Mouse (Mus musculus): ENCODE measurements around the gene R3hdml. TPM values are rescaled to one million over a fixed set of nuclear protein-coding genes. Genes with fewer than 3 reads are reported as not detected.
A peak's percentile ranks its signal among the peaks of the same experiment; 100 is the strongest.

The R3hdml gene
- polyA plus RNA-seq, 1 experiment from 2014 or later = 0.40 TPM

DNA sequence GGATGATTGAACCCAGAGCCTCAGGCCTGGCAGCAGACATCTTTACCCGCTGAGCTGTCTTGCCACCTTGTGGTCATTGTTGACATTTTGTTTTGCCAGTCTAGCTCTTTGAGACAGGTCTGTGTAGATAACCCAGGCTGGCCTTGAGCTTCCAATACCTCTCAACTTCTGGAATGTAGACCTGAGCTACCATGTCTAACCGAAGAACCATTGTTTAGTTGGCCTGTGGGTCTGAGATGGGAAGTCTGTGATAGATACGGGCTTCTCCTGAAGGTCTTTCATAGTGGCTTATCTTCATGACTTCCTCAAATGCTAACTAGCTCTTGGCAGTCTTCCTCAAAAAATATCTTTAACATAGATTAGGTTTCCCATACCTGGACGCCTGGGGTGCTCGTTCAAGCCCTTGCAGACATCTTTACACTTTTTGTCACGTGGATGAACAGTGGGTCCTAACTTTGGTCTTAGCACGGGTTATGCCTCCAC is 33.7 kb downstream of the R3hdml start:
- H3K27me3 ChIP-seq (ENCODE audit: control insufficient read depth, insufficient read depth, low read length) = no peaks in the 10 kb centered on the region
- no peaks in the 10 kb centered on the region for H3K4me1 ChIP-seq (replicated peaks; ENCODE audit: control insufficient read depth, insufficient read depth)
- TF ChIP-seq CTCF (IDR thresholded peaks at IDR 0.05; ENCODE audit: low read depth) (peak; percentile 48), EP300 (optimal IDR thresholded peaks at IDR 0.05) (no peak)
- DNase-seq (ENCODE audit: low spot score) (no peak), ATAC-seq (ENCODE audit: low FRiP score, low TSS enrichment) (no peak)
- H3K36me3 ChIP-seq (ENCODE audit: control insufficient read depth, insufficient read depth, low read length) = no peaks in the 10 kb centered on the region
- no peak overlapping the region for H3K27ac ChIP-seq (replicated peaks)
- no peak overlapping the region for H3K4me2 ChIP-seq (replicated peaks; ENCODE audit: low read depth)
- H3K9me3 ChIP-seq (ENCODE audit: control insufficient read depth, low read length) = no peaks in the 10 kb centered on the region
- H3K4me3 ChIP-seq (ENCODE audit: low read depth, low read length) = no peak overlapping the region
- no peak overlapping the region for H3K9ac ChIP-seq (ENCODE audit: low read length)
- WGBS = 84% methylated on average over 7 of the region's 7 CpGs

DNA sequence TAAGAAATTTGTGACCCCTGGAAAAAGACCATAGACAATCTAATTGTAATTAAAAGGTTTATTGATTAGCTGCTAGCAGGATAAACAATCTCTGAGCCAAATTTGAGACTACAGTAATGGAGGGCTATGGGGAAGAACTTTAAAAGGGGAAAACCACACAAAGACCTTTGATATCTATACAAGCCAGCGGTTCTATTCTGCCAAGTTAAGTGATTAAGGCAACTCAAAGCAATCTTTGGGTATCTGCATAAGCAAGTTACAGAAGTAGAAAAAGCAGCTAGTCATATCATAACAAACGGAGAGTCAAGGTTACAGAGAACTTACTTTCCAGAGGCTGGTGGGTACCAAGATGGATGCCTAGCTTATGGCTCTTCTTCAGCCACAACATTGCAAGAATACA is 35.4 kb downstream of the R3hdml start:
- no peak for ATAC-seq (ENCODE audit: low FRiP score, low TSS enrichment)
- TF ChIP-seq EP300 (optimal IDR thresholded peaks at IDR 0.05) (no peak), CTCF (IDR thresholded peaks at IDR 0.05; ENCODE audit: low read depth) (no peak)
- Histone ChIP-seq H3K9me3 (ENCODE audit: control insufficient read depth, low read length) (no peaks in the 10 kb centered on the region), H3K27me3 (ENCODE audit: control insufficient read depth, insufficient read depth, low read length) (no peaks in the 10 kb centered on the region), H3K4me3 (ENCODE audit: low read depth, low read length) (no peak overlapping the region), H3K27ac (replicated peaks) (no peak overlapping the region), H3K4me2 (replicated peaks; ENCODE audit: low read depth) (no peak overlapping the region), H3K4me1 (replicated peaks; ENCODE audit: control insufficient read depth, insufficient read depth) (no peaks in the 10 kb centered on the region), H3K9ac (ENCODE audit: low read length) (no peak overlapping the region), H3K36me3 (ENCODE audit: control insufficient read depth, insufficient read depth, low read length) (no peaks in the 10 kb centered on the region)
- DNase-seq (ENCODE audit: low spot score) = no peak
- WGBS = 77% methylated on average over 2 of the region's 2 CpGs

DNA sequence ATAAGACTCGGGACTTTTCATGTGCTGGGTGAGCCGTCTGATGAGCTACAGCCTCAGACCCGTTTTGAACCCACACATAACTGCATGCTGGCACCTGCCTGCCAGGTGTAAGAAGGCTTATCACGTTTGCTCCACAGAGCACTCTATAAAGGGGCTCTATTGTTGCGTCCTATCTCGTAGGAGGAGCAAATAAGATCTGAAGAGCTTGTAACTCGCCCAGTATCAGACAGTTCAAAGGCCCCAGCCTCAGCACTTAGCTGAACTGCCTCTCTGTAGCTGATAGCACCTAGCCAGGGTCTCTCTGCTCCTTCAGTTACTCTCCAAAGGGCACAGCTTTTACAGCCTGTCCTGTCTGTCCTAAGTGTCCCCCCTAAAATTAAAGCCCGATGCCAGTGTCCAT is 38.3 kb downstream of the R3hdml start:
- Histone ChIP-seq H3K4me3 (ENCODE audit: low read depth, low read length) (no peak overlapping the region), H3K4me1 (replicated peaks; ENCODE audit: control insufficient read depth, insufficient read depth) (no peaks in the 10 kb centered on the region), H3K27me3 (ENCODE audit: control insufficient read depth, insufficient read depth, low read length) (no peaks in the 10 kb centered on the region), H3K4me2 (replicated peaks; ENCODE audit: low read depth) (no peak overlapping the region), H3K9me3 (ENCODE audit: control insufficient read depth, low read length) (no peaks in the 10 kb centered on the region), H3K36me3 (ENCODE audit: control insufficient read depth, insufficient read depth, low read length) (no peaks in the 10 kb centered on the region), H3K9ac (ENCODE audit: low read length) (no peak overlapping the region), H3K27ac (replicated peaks) (no peak overlapping the region; the same call in 1 of the 2 replicates)
- ATAC-seq (ENCODE audit: low FRiP score, low TSS enrichment) = no peak
- TF ChIP-seq EP300 (optimal IDR thresholded peaks at IDR 0.05) (no peak), CTCF (IDR thresholded peaks at IDR 0.05; ENCODE audit: low read depth) (no peak)
- no peak for DNase-seq (ENCODE audit: low spot score)
- 38% methylated on average over 8 of the region's 8 CpGs for WGBS

DNA sequence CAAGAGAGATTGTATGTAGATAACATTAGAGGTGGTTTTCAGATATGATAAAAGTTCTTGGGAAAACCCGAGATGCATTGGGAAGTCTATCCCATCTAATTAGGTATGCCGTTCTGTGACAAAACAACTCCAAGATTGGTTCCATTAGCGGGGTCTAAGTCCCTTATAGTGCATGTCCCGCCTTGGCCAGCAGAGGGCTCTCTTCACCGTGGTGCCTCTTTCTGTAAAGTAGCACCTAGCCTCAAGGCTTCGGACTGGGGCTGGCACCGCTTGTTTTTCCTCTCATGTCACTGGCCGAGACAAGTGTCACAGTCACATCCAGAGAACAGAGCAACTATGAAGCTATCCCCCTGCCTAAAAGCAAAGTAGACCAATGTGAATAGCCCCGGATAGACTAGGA is 39.8 kb downstream of the R3hdml start:
- DNase-seq (ENCODE audit: low spot score) = peak; percentile 78

DNA sequence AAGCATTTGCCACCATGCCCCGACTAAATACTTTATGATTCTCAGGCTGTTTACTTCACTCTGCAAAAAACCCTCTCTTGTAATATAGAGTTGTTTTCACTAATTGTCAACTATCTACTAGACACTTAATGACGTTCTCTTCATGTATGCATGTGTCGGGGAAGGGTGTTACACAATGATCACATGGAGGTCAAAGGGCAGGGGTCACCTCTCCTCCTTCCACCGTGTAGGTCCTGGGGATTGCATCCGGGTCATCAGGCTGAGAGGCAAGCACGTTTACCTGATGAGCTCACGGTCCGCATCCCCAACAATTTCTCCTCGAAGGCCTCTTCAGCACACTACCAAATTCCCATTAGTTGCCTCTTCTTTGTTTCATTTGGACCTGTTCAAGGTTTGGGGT is 41.1 kb downstream of the R3hdml start:
- DNase-seq (ENCODE audit: low spot score) = no peak
- H3K4me2 ChIP-seq (replicated peaks; ENCODE audit: low read depth) = no peak overlapping the region
- H3K27me3 ChIP-seq (ENCODE audit: control insufficient read depth, insufficient read depth, low read length) = no peaks in the 10 kb centered on the region

More for the DNA sequence above, 39.8 kb downstream of the R3hdml start:
- no peaks in the 10 kb centered on the region for H3K4me1 ChIP-seq (replicated peaks; ENCODE audit: control insufficient read depth, insufficient read depth)
- H3K27me3 ChIP-seq (ENCODE audit: control insufficient read depth, insufficient read depth, low read length) = no peaks in the 10 kb centered on the region
- no peak overlapping the region for H3K27ac ChIP-seq (replicated peaks)
- TF ChIP-seq EP300 (optimal IDR thresholded peaks at IDR 0.05) (no peak), CTCF (IDR thresholded peaks at IDR 0.05; ENCODE audit: low read depth) (peak; percentile 93)
- no peak overlapping the region for H3K4me3 ChIP-seq (ENCODE audit: low read depth, low read length)
- H3K36me3 ChIP-seq (ENCODE audit: control insufficient read depth, insufficient read depth, low read length) = no peaks in the 10 kb centered on the region
- no peak overlapping the region for H3K4me2 ChIP-seq (replicated peaks; ENCODE audit: low read depth)
- no peaks in the 10 kb centered on the region for H3K9me3 ChIP-seq (ENCODE audit: control insufficient read depth, low read length)
- 10% methylated on average over 9 of the region's 9 CpGs for WGBS
- peak; percentile 18; the same call in 1 of the 2 replicates for ATAC-seq (ENCODE audit: low FRiP score, low TSS enrichment)
- H3K9ac ChIP-seq (ENCODE audit: low read length) = no peak overlapping the region

DNA sequence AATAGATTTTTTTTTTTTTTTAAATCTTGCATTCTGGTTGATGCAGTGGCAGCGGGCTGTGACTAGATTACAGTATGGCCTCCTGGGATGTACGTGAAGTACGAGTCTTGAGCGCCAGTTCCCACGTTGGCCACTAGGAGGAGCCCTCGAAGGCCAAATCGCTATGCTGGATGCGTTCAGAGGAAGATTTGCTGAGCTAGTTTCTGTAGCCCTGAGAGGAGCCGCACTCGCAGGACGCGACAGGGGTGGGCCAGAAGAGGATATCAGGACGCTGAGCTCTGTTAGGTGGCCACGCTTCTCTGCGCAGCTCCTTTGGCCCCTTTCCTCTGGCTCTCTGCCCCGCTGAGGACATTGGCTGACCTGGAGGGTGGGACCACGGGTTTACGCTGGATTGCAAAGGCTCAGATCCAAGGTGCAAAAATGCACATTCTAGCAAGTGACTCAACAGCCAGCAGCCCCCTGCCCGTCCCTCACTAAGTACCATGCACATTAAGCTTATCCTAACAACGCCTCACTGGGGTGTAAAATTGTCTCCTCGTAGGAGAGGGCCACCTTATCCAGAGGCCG is 42.9 kb downstream of the R3hdml start:
- no peak for TF ChIP-seq EP300 (optimal IDR thresholded peaks at IDR 0.05)
- TF ChIP-seq CTCF (IDR thresholded peaks at IDR 0.05; ENCODE audit: low read depth) = peak; percentile 97
- H3K27ac ChIP-seq (replicated peaks) = no peak overlapping the region
- no peaks in the 10 kb centered on the region for H3K9me3 ChIP-seq (ENCODE audit: control insufficient read depth, low read length)
- H3K36me3 ChIP-seq (ENCODE audit: control insufficient read depth, insufficient read depth, low read length) = no peaks in the 10 kb centered on the region
- peak; percentile 56 for ATAC-seq (ENCODE audit: low FRiP score, low TSS enrichment)
- no peaks in the 10 kb centered on the region for H3K4me1 ChIP-seq (replicated peaks; ENCODE audit: control insufficient read depth, insufficient read depth)
- H3K27me3 ChIP-seq (ENCODE audit: control insufficient read depth, insufficient read depth, low read length) = no peaks in the 10 kb centered on the region
- 11% methylated on average over 22 of the region's 22 CpGs for WGBS
- peak; percentile 85 for DNase-seq (ENCODE audit: low spot score)
- no peak overlapping the region for H3K4me3 ChIP-seq (ENCODE audit: low read depth, low read length)
- H3K4me2 ChIP-seq (replicated peaks; ENCODE audit: low read depth) = peak overlapping the region; percentile 55
- H3K9ac ChIP-seq (ENCODE audit: low read length) = peak overlapping the region; percentile 38; the same call in 1 of the 2 replicates

More for the DNA sequence above, 41.1 kb downstream of the R3hdml start:
- 83% methylated on average over 9 of the region's 9 CpGs for WGBS
- H3K4me3 ChIP-seq (ENCODE audit: low read depth, low read length) = no peak overlapping the region
- no peak for ATAC-seq (ENCODE audit: low FRiP score, low TSS enrichment)
- TF ChIP-seq CTCF (IDR thresholded peaks at IDR 0.05; ENCODE audit: low read depth) (no peak), EP300 (optimal IDR thresholded peaks at IDR 0.05) (no peak)
- H3K4me1 ChIP-seq (replicated peaks; ENCODE audit: control insufficient read depth, insufficient read depth) = no peaks in the 10 kb centered on the region
- H3K27ac ChIP-seq (replicated peaks) = no peak overlapping the region
- H3K9me3 ChIP-seq (ENCODE audit: control insufficient read depth, low read length) = no peaks in the 10 kb centered on the region
- no peaks in the 10 kb centered on the region for H3K36me3 ChIP-seq (ENCODE audit: control insufficient read depth, insufficient read depth, low read length)
- no peak overlapping the region for H3K9ac ChIP-seq (ENCODE audit: low read length)
